Mouse (Mus musculus) spleen, postnatal 10 days (tissue): Measurements from ENCODE around the gene Col6a5.

ENCODE experiments used
- DNase-seq, 2 experiments: peaks; one replicate each; pipeline ENCODE4 v3.0.0; 2021 to 2022; ENCODE audit warnings: low spot score in 2 of 2

Gene Col6a5

DNA sequence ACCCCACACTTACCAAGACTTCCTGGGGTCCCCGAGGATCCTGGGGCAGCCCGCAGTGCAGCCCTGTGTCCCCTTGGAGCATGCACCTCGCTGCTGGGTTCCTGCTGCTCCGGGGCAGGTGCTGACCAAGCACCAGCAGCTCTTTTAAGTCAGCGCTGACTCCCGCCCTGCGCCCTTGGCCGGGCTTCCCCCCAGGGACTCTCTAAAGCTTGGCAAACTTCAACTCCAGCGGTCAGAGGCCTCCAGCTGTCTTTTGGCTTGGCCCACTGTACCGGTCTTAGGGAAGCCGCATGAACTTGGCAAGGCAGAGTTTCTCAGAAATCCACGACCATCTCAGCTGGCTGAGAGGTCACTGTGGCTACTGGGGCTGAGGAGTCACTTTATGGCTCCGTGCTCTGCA is at the start of gene Col6a5:
Gene Col6a5 (minus strand): TSS at position 111 of the 400 bp plus-strand sequence.
- DNase-seq = no peak

GRCm38 (mm10) chr9:105997955-105998354 is 37.5 kb upstream of the Col6a5 start:
- no peak for DNase-seq

DNA sequence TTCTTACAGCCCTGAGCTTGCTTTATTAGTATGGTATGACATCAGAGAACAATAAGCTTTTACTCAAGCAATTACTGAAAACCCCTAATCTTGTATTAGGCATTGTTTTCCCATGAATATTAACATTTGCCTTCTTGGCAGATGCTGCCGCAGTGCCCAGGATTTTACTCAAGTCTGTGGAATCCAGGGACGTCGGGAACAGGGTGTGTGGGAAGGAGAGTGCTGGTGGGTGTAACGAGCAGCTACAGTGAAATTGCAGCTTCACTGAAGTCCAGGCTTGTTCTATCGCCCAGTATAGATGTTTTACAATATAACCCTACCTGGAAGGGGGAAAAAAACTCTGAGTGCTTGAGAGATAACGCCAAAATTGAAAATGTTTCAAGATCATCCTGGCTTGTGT is 32.0 kb upstream of the Col6a5 start:
- no peak for DNase-seq

- DNase-seq = no peak
Observed at GRCm38 (mm10) chr9:105990099-105990498, 29.7 kb upstream of the Col6a5 start.

- no peak for DNase-seq
Observed at GRCm38 (mm10) chr9:105989468-105989867, 29.0 kb upstream of the Col6a5 start.

- no peak for DNase-seq
Observed at GRCm38 (mm10) chr9:105988096-105988495, 27.7 kb upstream of the Col6a5 start.

GRCm38 (mm10) chr9:105984931-105985519 is 24.6 kb upstream of the Col6a5 start:
- no peak for DNase-seq

- DNase-seq = no peak
Observed at GRCm38 (mm10) chr9:105978479-105978878, 18.0 kb upstream of the Col6a5 start.

DNA sequence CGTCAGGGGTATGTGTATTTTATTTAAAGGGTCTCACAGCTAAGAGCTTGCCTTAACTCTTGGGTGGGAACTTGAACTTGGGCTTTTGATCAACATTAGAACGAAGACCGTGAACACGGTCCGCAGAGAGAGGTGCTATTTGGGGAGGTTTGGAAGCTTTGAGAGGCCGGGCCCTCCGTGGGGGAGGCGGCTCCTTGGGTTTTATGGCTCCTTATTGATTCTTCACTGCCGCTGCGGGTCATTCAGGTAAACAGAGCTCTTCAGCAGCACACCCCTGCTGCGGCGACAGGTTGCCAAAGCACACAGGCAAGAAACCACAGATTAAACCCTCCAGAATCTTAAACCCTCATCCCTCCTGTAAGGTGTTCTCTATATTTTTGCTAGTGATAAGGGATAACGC is 16.4 kb upstream of the Col6a5 start:
- no peak for DNase-seq

DNA sequence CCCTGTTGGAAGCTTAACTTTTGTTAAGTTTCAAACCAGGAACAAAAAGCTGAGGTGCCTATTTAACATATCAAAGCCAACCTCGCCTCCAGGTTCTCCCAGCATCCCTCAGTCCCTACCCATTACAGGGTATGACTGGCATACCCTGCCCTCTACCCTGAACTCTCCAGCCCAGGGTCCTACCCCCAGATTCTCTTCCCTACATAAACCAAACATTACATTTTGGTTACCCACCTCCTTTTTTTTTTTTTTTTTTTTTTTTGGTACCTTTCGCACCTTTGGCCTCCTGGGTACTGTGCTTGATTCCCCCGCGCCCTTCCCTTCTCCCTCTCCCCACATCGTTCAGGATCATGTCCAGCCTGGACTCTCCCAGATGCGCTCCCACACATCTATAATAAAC is 15.9 kb upstream of the Col6a5 start:
- DNase-seq = no peak

GRCm38 (mm10) chr9:105973736-105974135 is 13.3 kb upstream of the Col6a5 start:
- DNase-seq = no peak

DNA sequence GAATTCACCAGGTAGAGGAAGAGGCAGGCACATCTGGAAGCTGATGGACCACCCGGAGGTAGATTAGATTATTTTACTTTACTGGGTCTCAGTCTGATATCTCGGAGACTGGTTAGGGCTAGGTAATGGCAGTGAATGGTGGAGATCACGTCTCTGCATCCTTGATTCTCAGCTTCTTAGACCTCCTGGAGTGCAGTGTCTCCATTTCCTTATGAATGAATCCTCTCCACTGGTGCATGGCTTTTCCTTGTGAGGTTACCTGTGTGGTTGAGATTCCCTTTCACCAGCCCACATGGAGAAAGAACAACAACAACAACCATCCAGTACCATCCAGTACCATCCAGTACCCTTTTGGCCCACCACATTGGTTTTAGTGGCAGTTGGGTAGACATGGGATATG is 11.6 kb upstream of the Col6a5 start:
- no peak for DNase-seq

DNA sequence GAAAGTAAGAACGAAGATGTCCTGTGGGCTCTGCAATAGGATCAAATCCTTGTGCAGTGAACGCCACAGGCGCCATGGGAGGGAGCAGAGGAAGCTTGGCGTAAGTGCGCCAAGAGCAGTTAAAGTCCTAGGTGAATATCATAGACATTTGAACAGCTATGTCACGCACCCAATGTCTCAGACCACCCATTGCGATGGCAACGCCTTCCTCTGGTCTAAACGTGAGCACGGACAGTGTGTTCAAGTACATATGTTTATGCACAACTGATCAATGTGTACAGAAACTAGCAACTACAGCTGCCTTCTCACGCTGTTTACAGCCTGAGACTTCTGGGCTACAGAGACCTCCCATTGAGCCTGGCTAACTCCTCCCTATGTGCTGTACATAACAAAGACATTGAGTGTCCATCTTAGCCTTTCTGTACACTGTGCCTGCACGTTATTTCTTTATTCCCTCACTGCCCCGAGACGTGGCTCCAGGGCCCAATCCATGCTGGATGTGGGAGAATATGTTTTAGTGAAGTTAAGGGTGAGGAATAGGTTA is 11.0 kb upstream of the Col6a5 start:
- DNase-seq = no peak

- DNase-seq = no peak
Observed at GRCm38 (mm10) chr9:105970901-105971300, 10.5 kb upstream of the Col6a5 start.

DNA sequence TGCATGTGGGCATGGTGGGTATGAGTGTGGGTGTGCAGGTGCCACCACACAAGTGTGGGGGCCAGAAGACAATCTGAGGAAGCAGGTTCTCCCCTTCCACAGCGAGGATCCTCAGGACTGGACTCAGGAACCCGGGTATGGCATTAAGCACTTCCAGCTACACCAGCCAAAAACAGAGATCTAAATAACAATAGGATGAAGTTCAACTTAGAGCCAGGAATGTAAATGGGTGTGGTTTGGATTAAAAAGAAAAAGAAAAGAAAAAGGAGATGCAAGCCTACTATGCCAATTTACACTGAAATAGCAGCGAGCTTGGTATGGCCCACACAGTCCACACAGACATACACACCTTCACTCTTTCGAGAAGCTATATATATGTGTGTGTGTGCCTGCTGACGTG is 7.5 kb upstream of the Col6a5 start:
- DNase-seq = no peak

GRCm38 (mm10) chr9:105959116-105959515 is 1.3 kb downstream of the Col6a5 start:
- no peak for DNase-seq

GRCm38 (mm10) chr9:105949755-105950154 is 10.7 kb downstream of the Col6a5 start:
- DNase-seq = no peak

GRCm38 (mm10) chr9:105947577-105947976 is 12.9 kb downstream of the Col6a5 start:
- DNase-seq = no peak

GRCm38 (mm10) chr9:105933816-105934215 is 26.6 kb downstream of the Col6a5 start:
- DNase-seq = no peak

- DNase-seq = no peak
Observed at GRCm38 (mm10) chr9:105929287-105929686, 31.2 kb downstream of the Col6a5 start.

GRCm38 (mm10) chr9:105928406-105929071 is 31.9 kb downstream of the Col6a5 start:
- no peak for DNase-seq

DNA sequence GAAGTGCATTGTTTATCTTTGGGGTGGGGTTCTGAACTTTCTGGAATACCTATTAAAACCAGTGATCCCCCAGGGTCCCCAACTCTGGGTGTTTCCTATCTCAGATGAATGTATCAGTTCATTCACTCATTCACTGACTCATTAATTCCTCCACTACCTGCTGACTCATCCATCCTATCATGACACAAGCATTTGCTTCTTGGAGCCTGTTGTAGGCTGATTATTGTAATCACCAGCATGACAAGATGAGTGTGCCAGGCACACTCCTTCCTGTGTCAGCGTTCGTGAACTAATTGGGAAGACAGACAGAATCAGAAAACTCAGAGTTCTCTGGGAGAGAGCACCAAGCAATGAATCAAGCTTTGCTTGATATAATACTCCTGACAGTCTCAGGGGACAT is 36.8 kb downstream of the Col6a5 start:
- no peak for DNase-seq

DNA sequence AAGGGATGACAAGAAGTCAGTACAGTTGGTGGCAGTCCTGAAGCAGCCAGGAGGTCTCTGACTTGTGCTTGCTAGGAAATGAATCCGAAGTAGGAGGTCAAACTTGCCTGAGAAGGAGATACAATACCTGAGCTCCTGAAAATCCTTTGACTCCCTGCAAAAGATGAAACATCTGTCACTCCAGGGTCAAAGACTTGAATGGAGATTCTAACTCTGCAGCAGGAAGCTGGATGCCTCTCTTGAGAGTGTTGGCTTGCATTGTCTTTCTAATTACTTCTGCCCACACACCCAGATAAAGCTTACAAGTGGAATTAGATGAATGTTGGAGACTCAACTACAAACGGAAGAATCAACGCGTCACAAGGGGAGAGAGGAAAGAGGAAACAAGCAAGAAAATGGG is 45.3 kb downstream of the Col6a5 start:
- no peak for DNase-seq

- DNase-seq = no peak
Observed at GRCm38 (mm10) chr9:105910166-105910565, 50.3 kb downstream of the Col6a5 start.
